In the genomic region with DNA sequence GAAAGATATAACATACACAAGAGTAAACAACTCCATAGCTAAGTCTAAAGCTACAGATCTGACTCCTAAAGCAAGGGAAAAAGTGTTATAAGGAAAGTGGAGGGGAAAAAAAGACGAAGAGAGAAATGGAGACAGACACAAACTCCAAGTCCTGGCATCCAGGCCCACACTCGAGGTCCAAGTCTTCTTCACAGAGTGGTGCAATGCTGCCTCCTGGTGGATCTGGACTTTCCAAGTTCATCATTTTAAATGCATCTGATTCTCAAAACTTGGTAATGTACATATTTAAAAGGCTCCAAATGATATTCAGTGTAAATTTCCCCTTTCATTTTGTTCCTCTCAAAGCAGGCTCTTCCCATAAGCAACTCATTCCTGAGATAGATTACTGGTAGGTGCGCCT, we compare ENCODE assay signal across 8 mouse cellular contexts. TPM values are rescaled to one million over a fixed set of nuclear protein-coding genes. Genes with fewer than 3 reads are reported as not detected.
A peak's percentile ranks its signal among the peaks of the same experiment; 100 is the strongest.
DNase-seq lines count a peak whose midpoint lies in the region; ATAC-seq and TF ChIP-seq lines count a peak whose summit lies in the region.

No protein-coding gene starts in this region.

- TF ChIP-seq POLR2A in MEL (IDR thresholded peaks at IDR 0.05; ENCODE audit: control insufficient read depth in 1 of 2, insufficient read depth in 1 of 2, low read depth in 1 of 2, low read length in 2 of 2, poor library complexity in 1 of 2): no peak

- no peak for ATAC-seq in kidney, embryonic 14.5 days (ENCODE audit: low FRiP score, low TSS enrichment)

- peak; percentile 59 for TF ChIP-seq RAD21 in MEL (IDR thresholded peaks at IDR 0.05; ENCODE audit: low read depth, low read length)

- peaks cover 58% of the 10 kb centered on the region for H3K36me3 ChIP-seq in kidney, embryonic 14.5 days (ENCODE audit: control insufficient read depth, insufficient read depth, low read length)
- H3K36me3 ChIP-seq in MEL (ENCODE audit: control insufficient read depth in 1 of 2, insufficient read depth in 2 of 2, low read length in 2 of 2): peaks cover 0 to 17% of the 10 kb centered on the region in 2 experiments; a peak in 2 of 4 replicates

- TF ChIP-seq EP300 in MEL (IDR thresholded peaks at IDR 0.05; ENCODE audit: low read depth in 1 of 2, low read length in 2 of 2): no peak

- 57% methylated on average over 3 of the region's 3 CpGs for WGBS in kidney, embryonic 14.5 days

- TF ChIP-seq CTCF in MEL (IDR thresholded peaks at IDR 0.05 in 2 of 3, conservative IDR thresholded peaks at IDR 0.05 in 1 of 3; ENCODE audit: control insufficient read depth in 1 of 3, insufficient read depth in 1 of 3, low read depth in 2 of 3, low read length in 3 of 3, poor library complexity in 1 of 3, severe bottlenecking in 1 of 3): peak; percentile 50 to 71 (median 55)

- H3K79me2 ChIP-seq in MEL (ENCODE audit: control insufficient read depth, insufficient read depth, low read length, poor library complexity): no peaks in the 10 kb centered on the region

- intact Hi-C loops in left cerebral cortex, postnatal 10 days (cut with DNase I): loop anchor here (1.0 to 5.0 kb wide), 3 partner anchors 100 to 291 kb away; no protein-coding TSS in a partner anchor

- H3K4me1 ChIP-seq in kidney, embryonic 14.5 days (ENCODE audit: control insufficient read depth, insufficient read depth, low read length): no peaks in the 10 kb centered on the region
- no peaks in the 10 kb centered on the region for H3K4me1 ChIP-seq in MEL (ENCODE audit: control insufficient read depth in 1 of 2, insufficient read depth in 2 of 2, low read length in 2 of 2)

- no peak overlapping the region for H3K4me2 ChIP-seq in kidney, embryonic 14.5 days (replicated peaks; ENCODE audit: low read depth, low read length)

- H3K27ac ChIP-seq in kidney, embryonic 14.5 days (ENCODE audit: low read depth, low read length): no peak overlapping the region
- no peak overlapping the region for H3K27ac ChIP-seq in MEL (ENCODE audit: control insufficient read depth, low read depth, low read length)

- no peaks in the 10 kb centered on the region for H3K9me3 ChIP-seq in kidney, embryonic 14.5 days (ENCODE audit: control insufficient read depth, low read length)
- no peaks in the 10 kb centered on the region for H3K9me3 ChIP-seq in MEL (replicated peaks; ENCODE audit: insufficient read depth, low read length)

- H3K9ac ChIP-seq in kidney, embryonic 14.5 days (ENCODE audit: low read depth, low read length): no peak overlapping the region
- no peak overlapping the region for H3K9ac ChIP-seq in MEL (ENCODE audit: control insufficient read depth, low read depth, low read length, poor library complexity, severe bottlenecking)

- no peaks in the 10 kb centered on the region for H3K27me3 ChIP-seq in kidney, embryonic 14.5 days (ENCODE audit: control insufficient read depth, insufficient read depth, low read length)
- H3K27me3 ChIP-seq in MEL (ENCODE audit: control insufficient read depth in 1 of 2, insufficient read depth in 2 of 2, low read length in 2 of 2): no peaks in the 10 kb centered on the region

- no peak overlapping the region for H3K4me3 ChIP-seq in kidney, embryonic 14.5 days (ENCODE audit: low read length)
- H3K4me3 ChIP-seq in MEL (ENCODE audit: control insufficient read depth in 1 of 2, insufficient read depth in 1 of 2, low read depth in 2 of 2, low read length in 2 of 2): no peak overlapping the region

- peak; percentile 11 for DNase-seq in kidney, adult 11 months
- DNase-seq in MEL (ENCODE audit: low read depth, low spot score): peak; percentile 73
- peak; percentile 88 for DNase-seq in brain, adult 2 months (ENCODE audit: low read depth, low spot score)
- peak; percentile 52 to 78 for DNase-seq in frontal cortex, postnatal 36 days (ENCODE audit: low spot score in 2 of 2)
- peak; percentile 62 to 74 for DNase-seq in left cerebral cortex, postnatal 10 days (ENCODE audit: extremely low spot score in 1 of 2, low spot score in 2 of 2)
- peak; percentile 75 to 81 for DNase-seq in right cerebral cortex, adult 2 months (ENCODE audit: low spot score in 2 of 2)
- DNase-seq in spleen, postnatal 4 days (ENCODE audit: low spot score in 2 of 2): no peak

TF ChIP-seq in MEL, 35 proteins besides CTCF, POLR2A, EP300 and RAD21:
- TF ChIP-seq SMC3 (IDR thresholded peaks at IDR 0.05; ENCODE audit: low read depth, low read length): peak; percentile 54
- TF ChIP-seq GABPA (IDR thresholded peaks at IDR 0.05; ENCODE audit: low read depth, low read length): no peak
- 0 out of 2 replicates have a peak, but pooled peaks have one; percentile 28 for TF ChIP-seq POLR2AphosphoS2 (IDR thresholded peaks at IDR 0.05; ENCODE audit: low read length)

RNA-seq across cellular contexts. Expression of a gene that starts 11.3 kb away (rescaled TPM):
- 753 and 776 TPM in 2 replicates for polyA plus RNA-seq in kidney, embryonic 14.5 days (2014; fragmentation: Nextera tagmentation; extraction: Ambion mirVana)
- 738 and 810 TPM in 2 replicates for total RNA-seq in MEL (2012; rRNA removed)
- polyA plus RNA-seq in MEL (2012; ENCODE audit: insufficient read depth in 1 of 2, insufficient read length in 2 of 2, low read depth in 1 of 2, low replicate concordance in 2 of 2, missing spikeins in 1 of 2): 1,000 to 10,000 TPM in 1 of 2 experiments, 100 to 1,000 TPM in 1; 590 to 1,572 TPM
- 100 to 1,000 TPM; 108 to 112 TPM for total RNA-seq in left cerebral cortex, postnatal 10 days (2021)

RNA-seq across cellular contexts. Expression of a gene that starts 27.1 kb away (rescaled TPM):
- not detected in 2 replicates for polyA plus RNA-seq in kidney, embryonic 14.5 days (2014; fragmentation: Nextera tagmentation; extraction: Ambion mirVana)
- total RNA-seq in MEL (2012; rRNA removed): not detected in 2 replicates
- not detected for polyA plus RNA-seq in MEL (2012; ENCODE audit: insufficient read depth in 1 of 2, insufficient read length in 2 of 2, low read depth in 1 of 2, low replicate concordance in 2 of 2, missing spikeins in 1 of 2)
- total RNA-seq in left cerebral cortex, postnatal 10 days (2021): not detected

RNA-seq across cellular contexts. Expression of a gene that starts 55.6 kb away (rescaled TPM):
- not detected in 2 replicates for polyA plus RNA-seq in kidney, embryonic 14.5 days (2014; fragmentation: Nextera tagmentation; extraction: Ambion mirVana)
- not detected in 2 replicates for total RNA-seq in MEL (2012; rRNA removed)
- not detected for polyA plus RNA-seq in MEL (2012; ENCODE audit: insufficient read depth in 1 of 2, insufficient read length in 2 of 2, low read depth in 1 of 2, low replicate concordance in 2 of 2, missing spikeins in 1 of 2)
- 1 to 10 TPM in 1 of 2 experiments, under 1 TPM in 1; 0.39 to 1.1 TPM for total RNA-seq in left cerebral cortex, postnatal 10 days (2021)

Comparison
In these comparisons a context has a peak if more than half of its experiments do, and no peak if none do; other contexts are left out.
1. DNase-seq: peak in kidney, adult 11 months (single experiment), MEL (single experiment), brain, adult 2 months (single experiment), frontal cortex, postnatal 36 days (2 of 2), left cerebral cortex, postnatal 10 days (2 of 2) and right cerebral cortex, adult 2 months (2 of 2); none in spleen, postnatal 4 days (0 of 2).